Mouse (Mus musculus) urinary bladder, adult 2 months (tissue): ENCODE results near the gene Nrbf2. TPM values are rescaled to one million over a fixed set of nuclear protein-coding genes. Genes with fewer than 3 reads are reported as not detected.

Source experiments
- DNase-seq: peaks from one replicate; pipeline ENCODE4 v3.0.0; 2022; ENCODE audit warnings: low spot score
- polyA plus RNA-seq: library from polyadenylated mRNA; depleted of rRNA; stranded (reverse); fragments of >200 nt; gene quantifications from 2 replicates; pipeline ENCODE4 v1.2.3, GENCODE M21; 2012; rRNA removed

The Nrbf2 gene
- polyA plus RNA-seq, 1 experiment, result 22.2 TPM

DNA sequence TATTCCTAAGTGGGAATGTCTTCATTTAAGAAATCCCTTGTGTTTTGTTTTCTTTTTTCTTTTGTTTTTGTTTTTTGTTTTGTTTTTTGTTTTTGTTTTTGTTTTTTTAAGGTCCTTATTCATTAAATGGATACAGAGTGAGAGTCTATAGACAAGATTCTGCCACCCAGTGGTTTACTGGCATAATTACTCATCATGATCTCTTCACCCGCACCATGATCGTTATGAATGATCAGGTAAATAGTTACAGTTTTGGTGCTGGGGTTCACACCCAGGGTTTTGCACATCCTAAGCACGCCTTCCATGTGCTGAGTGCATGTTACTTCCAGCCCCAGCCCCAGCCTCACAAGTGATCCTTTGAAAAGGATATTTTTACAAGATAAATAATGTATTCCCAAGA lies 68.2 kb downstream of the Nrbf2 start:
- no peak for DNase-seq

Other genes starting within 250 kb of the Nrbf2 start
- 28.3 and 31.8 TPM in 2 replicates for gene Jmjd1c, start 189.2 kb downstream of the Nrbf2 start, polyA plus RNA-seq
- 50.7 and 62.2 TPM in 2 replicates for gene Reep3, start 188.4 kb downstream of the Nrbf2 start, polyA plus RNA-seq